Mouse (Mus musculus) liver, postnatal 0 days (tissue): ENCODE measurements around the gene Krba1. TPM values are rescaled to one million over a fixed set of nuclear protein-coding genes. Genes with fewer than 3 reads are reported as not detected.

Experiments
- ATAC-seq: fragments of 200-750 bp; cut with Nextera tagmentation; 2 replicates; pipeline ENCODE4 v1.8.0; 2017; ENCODE audit warnings: mild to moderate bottlenecking, moderate library complexity
- DNase-seq: peaks from one replicate; pipeline ENCODE4 v3.0.0-alpha.2; 2016
- H3K27ac ChIP-seq: fragments of 300-500 bp; sonication (generic); 2 replicates; pipeline ENCODE4 v1.5.1; 2014; ENCODE audit warnings: antibody characterized with exemption, moderate library complexity, mild to moderate bottlenecking, low read depth
- H3K27me3 ChIP-seq: fragments of 300-500 bp; sonication (generic); 2 replicates; pipeline ENCODE4 v1.6.1; 2014; ENCODE audit warnings: low read length, control low read depth, mixed read lengths; ENCODE audit not compliant: insufficient read depth
- H3K36me3 ChIP-seq: fragments of 300-500 bp; sonication (generic); replicated peaks from 2 replicates; pipeline ENCODE4 v1.6.1; 2014; ENCODE audit warnings: mild to moderate bottlenecking, control low read depth, low read length, moderate library complexity, mixed read lengths; ENCODE audit not compliant: insufficient read depth
- H3K4me1 ChIP-seq: fragments of 300-500 bp; sonication (generic); 2 replicates; pipeline ENCODE4 v1.6.1; 2014; ENCODE audit warnings: antibody characterized with exemption, mild to moderate bottlenecking, control low read depth; ENCODE audit not compliant: insufficient read depth
- H3K4me2 ChIP-seq: fragments of 300-500 bp; sonication (generic); 2 replicates; pipeline ENCODE4 v1.6.1; 2014; ENCODE audit warnings: low read depth, mild to moderate bottlenecking, low read length, moderate library complexity, mixed read lengths
- H3K4me3 ChIP-seq: fragments of 300-500 bp; sonication (generic); 2 replicates; pipeline ENCODE4 v1.5.1; 2014; ENCODE audit warnings: low read depth, low read length
- H3K9ac ChIP-seq: fragments of 300-500 bp; sonication (generic); replicated peaks from 2 replicates; pipeline ENCODE4 v1.6.1; 2014; ENCODE audit warnings: mild to moderate bottlenecking, moderate library complexity
- H3K9me3 ChIP-seq: fragments of 300-500 bp; sonication (generic); 2 replicates; pipeline ENCODE4 v1.6.1; 2016; ENCODE audit warnings: mild to moderate bottlenecking, control low read depth, low read length, mixed read lengths
- CTCF ChIP-seq: sonication (generic); IDR thresholded peaks from 2 replicates; pipeline ENCODE4 v1.5.1; 2016; ENCODE audit warnings: antibody characterized with exemption, low read depth
- EP300 ChIP-seq: IDR thresholded peaks from 2 replicates; pipeline ENCODE4 v1.6.1; 2016; ENCODE audit warnings: antibody characterized with exemption, low read depth, mild to moderate bottlenecking
- WGBS: fragments of 180-500 bp; shearing (Covaris S2); extraction: QIAGEN DNeasy Blood & Tissue Kit; methylation state at CpG from one replicate; pipeline ENCODE4 v1.1.7; 2014; ENCODE audit not compliant: insufficient replicate concordance; 5-methylcytosine and 5-hydroxymethylcytosine counted together
- microRNA-seq: library from miRNA; unstranded; fragments of <30 nt; microRNA quantifications from one replicate; pipeline ENCODE4, GENCODE M21; 2016
- polyA plus RNA-seq: library from polyadenylated mRNA; unstranded; fragments of >200 nt; fragmentation: Nextera tagmentation; extraction: Ambion mirVana; gene quantifications from 2 replicates; pipeline ENCODE4 v1.2.1, GENCODE M21; 2015

Krba1 gene
- polyA plus RNA-seq, 1 experiment from 2014 or later: 1.9 TPM

DNA sequence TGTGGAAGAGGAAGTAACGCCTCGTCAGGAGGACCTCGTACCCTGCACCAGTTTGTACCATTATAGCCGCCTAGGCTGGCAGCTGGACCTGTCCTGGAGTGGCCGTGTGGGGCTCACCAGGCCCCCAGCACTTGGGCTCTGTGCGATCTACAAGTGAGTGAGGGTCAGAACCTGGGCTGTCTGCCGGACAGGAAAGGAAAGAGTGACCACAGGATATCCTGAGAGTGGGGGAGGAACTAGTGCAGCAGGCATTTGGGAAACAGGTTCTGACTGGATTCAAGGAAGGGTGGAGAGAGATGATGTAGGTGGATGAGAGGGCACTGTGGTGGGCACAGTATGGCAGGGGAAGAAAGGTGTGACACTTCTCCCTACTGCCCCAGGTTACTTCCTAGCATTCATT lies 53.1 kb downstream of the Krba1 start:
- no peak for ATAC-seq
- Histone ChIP-seq H3K9me3 (no peaks in the 10 kb centered on the region), H3K27ac (no peak overlapping the region), H3K4me3 (no peak overlapping the region), H3K4me2 (no peak overlapping the region), H3K27me3 (0 out of 2 replicates have a peak, but pooled peaks cover 4% of the 10 kb centered on the region), H3K36me3 (no peaks in the 10 kb centered on the region), H3K9ac (no peak overlapping the region), H3K4me1 (peaks cover 2% of the 10 kb centered on the region; the same call in 1 of the 2 replicates)
- 51% methylated on average over 7 of the region's 7 CpGs for WGBS
- DNase-seq: no peak
- no peak for TF ChIP-seq EP300
- TF ChIP-seq CTCF: no peak

DNA sequence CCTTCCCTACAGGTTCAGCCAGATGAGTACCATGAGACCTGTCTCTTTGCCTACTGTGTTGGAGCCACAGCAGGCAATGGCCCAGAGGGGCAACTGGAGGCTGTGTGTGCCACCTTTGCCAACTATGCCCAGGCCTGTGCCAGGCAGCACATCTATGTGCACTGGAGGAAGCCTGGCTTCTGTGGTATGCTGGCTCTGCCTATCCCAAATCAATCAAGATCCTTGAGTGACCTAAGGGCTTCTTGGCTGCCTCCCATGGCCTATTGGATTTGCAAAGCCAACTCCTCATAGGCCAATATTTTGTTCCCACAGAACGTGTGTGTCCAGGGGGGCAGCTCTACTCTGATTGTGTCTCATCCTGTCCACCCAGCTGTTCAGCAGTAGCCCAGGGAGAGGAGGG lies 56.8 kb downstream of the Krba1 start:
- Histone ChIP-seq H3K9me3 (no peaks in the 10 kb centered on the region), H3K4me1 (no peaks in the 10 kb centered on the region), H3K27me3 (no peaks in the 10 kb centered on the region), H3K4me3 (no peak overlapping the region), H3K9ac (no peak overlapping the region), H3K36me3 (no peaks in the 10 kb centered on the region), H3K4me2 (no peak overlapping the region), H3K27ac (no peak overlapping the region)
- DNase-seq (no peak), ATAC-seq (no peak)
- 64% methylated on average over 1 of the region's 1 CpGs for WGBS
- TF ChIP-seq EP300 (no peak), CTCF (no peak)

DNA sequence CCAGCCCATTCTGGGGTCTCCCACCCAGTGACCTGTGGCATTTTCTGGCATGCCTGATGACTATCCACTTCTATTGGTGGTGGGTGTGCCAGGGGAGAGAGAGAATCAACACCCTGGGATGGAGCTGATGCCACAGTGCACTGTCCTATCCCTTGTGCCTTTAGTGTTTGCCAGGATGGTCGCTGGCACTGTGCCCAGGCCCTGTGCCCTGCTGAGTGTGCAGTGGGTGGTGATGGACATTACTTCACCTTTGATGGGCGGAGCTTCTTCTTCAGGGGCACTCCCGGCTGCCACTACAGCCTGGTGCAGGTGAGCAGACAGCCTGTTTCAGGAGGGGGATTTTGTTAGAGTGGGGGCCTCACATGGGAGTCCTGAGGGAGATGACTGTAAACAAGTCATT lies 57.4 kb downstream of the Krba1 start:
- DNase-seq (peak; percentile 30), ATAC-seq (no peak)
- no peak overlapping the region for H3K9ac ChIP-seq
- 65% methylated on average over 3 of the region's 3 CpGs for WGBS
- no peaks in the 10 kb centered on the region for H3K9me3 ChIP-seq
- H3K27ac ChIP-seq: no peak overlapping the region
- no peaks in the 10 kb centered on the region for H3K27me3 ChIP-seq
- H3K4me3 ChIP-seq: no peak overlapping the region
- H3K36me3 ChIP-seq: no peaks in the 10 kb centered on the region
- no peak overlapping the region for H3K4me2 ChIP-seq
- TF ChIP-seq EP300 (no peak), CTCF (no peak)
- H3K4me1 ChIP-seq: no peaks in the 10 kb centered on the region

DNA sequence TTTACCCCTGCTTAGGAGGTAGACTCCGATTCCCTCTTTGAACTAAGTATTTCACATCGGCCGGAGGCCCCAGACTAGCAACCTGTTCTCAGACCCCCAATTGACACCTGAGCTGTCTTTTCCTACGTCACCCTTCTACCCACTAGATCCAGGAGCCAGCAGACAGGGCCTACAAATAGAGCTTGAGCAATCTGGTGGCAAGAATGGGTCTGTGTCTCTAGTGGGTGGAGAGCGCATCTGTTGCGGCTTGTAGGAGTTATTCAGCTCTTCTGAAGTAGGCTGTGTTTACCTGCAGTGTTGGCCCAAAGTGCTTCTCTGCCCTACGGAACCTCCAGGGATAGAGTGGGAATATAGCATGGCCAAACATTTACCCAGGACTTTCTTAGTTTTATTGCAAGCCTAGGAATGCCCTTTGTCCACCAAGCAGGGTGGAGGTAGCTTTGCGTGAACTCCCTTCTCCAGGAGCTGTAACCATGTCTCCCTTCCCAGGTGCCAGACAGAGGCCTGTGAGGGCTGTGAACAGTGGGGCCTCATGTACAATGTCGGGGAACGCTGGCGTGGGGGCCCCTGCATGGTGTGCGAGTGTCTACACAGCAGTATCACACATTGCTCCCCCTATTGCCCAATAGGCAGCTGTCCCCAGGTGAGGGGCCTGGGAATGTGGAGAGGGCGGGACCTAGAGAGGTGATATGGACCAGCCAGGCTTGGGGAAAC lies 69.7 kb downstream of the Krba1 start:
- H3K4me3 ChIP-seq: no peak overlapping the region
- ATAC-seq (no peak), DNase-seq (no peak)
- whole genome bisulfite sequencing: 77% methylated on average over 13 of the region's 13 CpGs
- no peak overlapping the region for H3K4me2 ChIP-seq
- TF ChIP-seq EP300: no peak
- TF ChIP-seq CTCF: no peak
- no peak overlapping the region for H3K9ac ChIP-seq
- no peaks in the 10 kb centered on the region for H3K27me3 ChIP-seq
- H3K36me3 ChIP-seq: no peaks in the 10 kb centered on the region
- no peaks in the 10 kb centered on the region for H3K4me1 ChIP-seq
- H3K27ac ChIP-seq: no peak overlapping the region
- H3K9me3 ChIP-seq: no peaks in the 10 kb centered on the region

DNA sequence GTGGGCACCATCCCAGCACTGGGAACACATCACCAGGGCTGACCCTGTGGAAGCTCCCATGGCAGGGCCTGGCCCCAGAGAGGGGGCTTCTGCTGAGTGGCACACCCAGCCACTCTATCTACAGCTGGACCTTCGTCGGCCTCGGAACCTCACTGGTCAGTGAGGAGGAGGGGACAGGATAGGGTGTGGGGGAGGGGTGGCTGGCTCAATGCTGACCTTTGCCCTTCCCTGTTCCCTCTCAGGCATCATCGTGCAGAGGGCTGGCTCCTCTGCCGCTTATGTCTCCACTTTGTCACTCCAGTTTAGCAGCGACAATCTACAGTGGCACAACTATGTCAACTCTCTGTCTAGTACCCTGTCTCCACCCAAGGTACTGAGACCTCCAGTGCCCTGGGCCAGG lies 71.3 kb downstream of the Krba1 start:
- H3K27ac ChIP-seq: no peak overlapping the region
- 41% methylated on average over 6 of the region's 6 CpGs for WGBS

DNA sequence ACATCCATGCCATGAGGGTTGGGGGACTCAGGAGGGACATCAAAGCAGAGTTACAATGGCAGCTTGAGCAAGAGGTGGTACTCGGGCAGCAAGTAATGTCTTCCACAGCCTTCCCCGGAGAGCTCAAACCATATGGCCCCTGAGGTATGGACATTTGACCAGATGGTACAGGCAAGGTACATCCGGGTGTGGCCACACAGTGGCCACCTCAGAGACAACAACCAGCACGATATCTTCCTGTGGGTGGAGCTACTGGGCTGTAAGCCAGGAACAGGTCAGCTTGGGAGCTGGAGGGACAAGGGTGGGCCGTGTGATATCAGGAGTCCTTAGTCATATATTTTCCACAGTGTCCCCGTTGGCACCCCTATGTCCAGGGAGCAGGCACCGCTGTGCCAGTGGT lies 72.1 kb downstream of the Krba1 start:
- no peak for TF ChIP-seq CTCF
- ATAC-seq (no peak), DNase-seq (no peak)
- Histone ChIP-seq H3K4me1 (no peaks in the 10 kb centered on the region), H3K9me3 (no peaks in the 10 kb centered on the region), H3K36me3 (no peaks in the 10 kb centered on the region), H3K9ac (no peak overlapping the region), H3K4me2 (no peak overlapping the region), H3K4me3 (no peak overlapping the region), H3K27ac (no peak overlapping the region), H3K27me3 (no peaks in the 10 kb centered on the region)
- WGBS: 67% methylated on average over 7 of the region's 7 CpGs

More for the DNA sequence above, 71.3 kb downstream of the Krba1 start:
- Histone ChIP-seq H3K9me3 (no peaks in the 10 kb centered on the region), H3K4me2 (no peak overlapping the region), H3K27me3 (no peaks in the 10 kb centered on the region), H3K36me3 (no peaks in the 10 kb centered on the region), H3K9ac (no peak overlapping the region), H3K4me1 (no peaks in the 10 kb centered on the region), H3K4me3 (no peak overlapping the region)
- TF ChIP-seq CTCF: no peak
- ATAC-seq: peak; percentile 91
- DNase-seq: peak; percentile 55

Small RNAs within 50 kb of the gene (microRNA-seq; reads per million reads assigned to microRNA genes)
- gene Gm24325: not detected

Other genes starting within 250 kb of the Krba1 start
- 4.9 TPM in 2 replicates for gene Zfp467, start 50.2 kb downstream of the Krba1 start, polyA plus RNA-seq
- 0.01 and 0.06 TPM in 2 replicates for gene Sspo, start 52.6 kb downstream of the Krba1 start, polyA plus RNA-seq
- gene Atp6v0e2, start 142.0 kb downstream of the Krba1 start, polyA plus RNA-seq: 1.1 and 1.2 TPM in 2 replicates
- 2.4 and 2.7 TPM in 2 replicates for gene Lrrc61, start 159.2 kb downstream of the Krba1 start, polyA plus RNA-seq
- 485 and 531 TPM in 2 replicates for gene Rarres2, start 177.2 kb downstream of the Krba1 start, polyA plus RNA-seq
- not detected in 2 replicates for gene Gm45021, start 194.0 kb downstream of the Krba1 start, polyA plus RNA-seq
- 14.4 and 14.8 TPM in 2 replicates for gene Repin1, start 198.3 kb downstream of the Krba1 start, polyA plus RNA-seq
- not detected in 2 replicates for gene Gm44965, start 198.4 kb downstream of the Krba1 start, polyA plus RNA-seq
- 0.93 and 1.8 TPM in 2 replicates for gene Zfp775, start 206.5 kb downstream of the Krba1 start, polyA plus RNA-seq
- 0.16 and 0.20 TPM in 2 replicates for gene AI854703, start 231.2 kb downstream of the Krba1 start, polyA plus RNA-seq